In genomic region chr4:115815606-115816005, GRCm38 (mm10) we compare ENCODE assay signal across 30 mouse cellular contexts. TPM values are rescaled to one million over a fixed set of nuclear protein-coding genes. Genes with fewer than 3 reads are reported as not detected.
"Had no signal": no experiment of that assay in that cellular context is flagged by ENCODE, and none has a peak within 500 bp of the region (broad histone marks: within the 10 kb centered on the region; RNA-seq: fewer than 3 reads in every experiment).

No protein-coding gene starts in this region.

- H3K4me1 ChIP-seq: embryonic facial prominence, embryonic 10.5 days; embryonic facial prominence, embryonic 12.5 days; embryonic facial prominence, embryonic 13.5 days; embryonic facial prominence, embryonic 15.5 days; forebrain, embryonic 10.5 days; forebrain, embryonic 12.5 days; forebrain, embryonic 13.5 days; forebrain, embryonic 15.5 days had no signal

- H3K4me3 ChIP-seq: embryonic facial prominence, embryonic 10.5 days; embryonic facial prominence, embryonic 12.5 days; embryonic facial prominence, embryonic 13.5 days; embryonic facial prominence, embryonic 15.5 days; erythroblast, embryonic 14.5 days; forebrain, embryonic 10.5 days; forebrain, embryonic 12.5 days; forebrain, embryonic 13.5 days; forebrain, embryonic 15.5 days; gastrocnemius, adult 2 months; heart, adult 2 months had no signal

- H3K9ac ChIP-seq: embryonic facial prominence, embryonic 12.5 days; embryonic facial prominence, embryonic 13.5 days; embryonic facial prominence, embryonic 15.5 days; forebrain, embryonic 12.5 days; forebrain, embryonic 13.5 days; forebrain, embryonic 15.5 days; forebrain, postnatal 0 days had no signal

- H3K27me3 ChIP-seq: embryonic facial prominence, embryonic 12.5 days; embryonic facial prominence, embryonic 13.5 days; embryonic facial prominence, embryonic 15.5 days; forebrain, embryonic 12.5 days; forebrain, embryonic 13.5 days; forebrain, embryonic 15.5 days had no signal

- DNase-seq: cerebellum, adult 2 months; cerebellum, adult 8-10 months; cerebellum, adult 9-10 months; cerebellum, adult 9-11 months; cerebellum, postnatal 10 days; cerebellum, postnatal 14 days; cerebellum, postnatal 25 days; cerebellum, postnatal 36 days; embryo, embryonic 11 days; forebrain, postnatal 0 days; gastrocnemius, adult 2 months; gastrocnemius, postnatal 10 days; gastrocnemius, postnatal 14 days; gastrocnemius, postnatal 25 days; gastrocnemius, postnatal 36 days; heart, adult 18-20 months; heart, adult 2 months had no signal

- H3K27ac ChIP-seq: embryonic facial prominence, embryonic 10.5 days; embryonic facial prominence, embryonic 12.5 days; embryonic facial prominence, embryonic 13.5 days; embryonic facial prominence, embryonic 15.5 days; forebrain, embryonic 10.5 days; forebrain, embryonic 12.5 days; forebrain, embryonic 13.5 days; forebrain, embryonic 15.5 days; gastrocnemius, adult 2 months; heart, adult 2 months had no signal

RNA-seq across cellular contexts. Expression of gene Tex38, which starts 34.8 kb away (rescaled TPM):
- total RNA-seq: granulocyte monocyte progenitor cell, adult 5-6 weeks had no signal
- polyA plus RNA-seq: embryonic facial prominence, embryonic 11.5 days; embryonic facial prominence, embryonic 14.5 days; erythroblast, embryonic 14.5 days; forebrain, embryonic 13.5 days; forebrain, embryonic 14.5 days had no signal
